Mouse (Mus musculus) right cerebral cortex, adult 2 months (tissue): Measurements from ENCODE around the gene Ano10.

ENCODE experiments used
- DNase-seq, 2 experiments: peaks; one replicate each; pipeline ENCODE4 v3.0.0; 2021 to 2022; ENCODE audit warnings: low spot score in 2 of 2

Gene Ano10

GRCm38 (mm10) chr9:122244800-122245165 lies 49.4 kb downstream of the Ano10 start:
- no peak for DNase-seq

DNA sequence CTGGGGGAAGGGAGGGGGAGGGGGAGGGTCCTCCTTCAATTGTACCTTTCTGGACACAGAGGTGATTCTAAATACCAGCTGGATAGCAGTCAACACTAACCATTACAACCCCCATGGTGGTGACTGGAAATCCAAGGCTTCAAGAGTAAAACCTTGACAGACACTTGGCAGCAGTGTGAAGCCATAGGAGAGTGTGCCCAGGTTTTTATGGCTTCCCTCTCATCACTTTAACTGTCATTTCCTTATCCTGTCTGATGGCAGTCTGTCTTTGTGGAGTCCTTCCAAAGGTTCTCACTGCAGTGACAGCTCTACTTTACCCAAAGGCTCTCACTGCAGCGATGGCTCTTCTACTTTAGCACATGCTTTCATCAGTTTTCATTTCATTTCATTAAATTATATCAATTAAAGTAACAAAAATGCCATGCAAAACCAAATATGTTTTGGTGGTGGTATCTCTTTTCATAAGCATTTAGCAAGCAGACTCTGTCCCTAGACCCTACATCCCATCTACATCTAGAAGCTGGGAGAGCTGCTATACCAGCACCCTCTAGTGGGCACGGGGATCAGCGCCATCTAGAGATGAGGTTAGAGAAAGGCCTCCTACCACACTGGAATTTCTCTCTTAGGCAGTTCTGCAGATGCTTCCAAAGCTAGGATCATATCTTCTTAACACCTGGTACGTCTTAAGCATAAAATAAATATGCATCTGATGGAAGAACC lies 50.0 kb downstream of the Ano10 start:
- DNase-seq = peak; percentile 76 to 78

GRCm38 (mm10) chr9:122243297-122243696 lies 50.9 kb downstream of the Ano10 start:
- DNase-seq = no peak

GRCm38 (mm10) chr9:122242856-122243255 lies 51.4 kb downstream of the Ano10 start:
- DNase-seq = no peak

DNA sequence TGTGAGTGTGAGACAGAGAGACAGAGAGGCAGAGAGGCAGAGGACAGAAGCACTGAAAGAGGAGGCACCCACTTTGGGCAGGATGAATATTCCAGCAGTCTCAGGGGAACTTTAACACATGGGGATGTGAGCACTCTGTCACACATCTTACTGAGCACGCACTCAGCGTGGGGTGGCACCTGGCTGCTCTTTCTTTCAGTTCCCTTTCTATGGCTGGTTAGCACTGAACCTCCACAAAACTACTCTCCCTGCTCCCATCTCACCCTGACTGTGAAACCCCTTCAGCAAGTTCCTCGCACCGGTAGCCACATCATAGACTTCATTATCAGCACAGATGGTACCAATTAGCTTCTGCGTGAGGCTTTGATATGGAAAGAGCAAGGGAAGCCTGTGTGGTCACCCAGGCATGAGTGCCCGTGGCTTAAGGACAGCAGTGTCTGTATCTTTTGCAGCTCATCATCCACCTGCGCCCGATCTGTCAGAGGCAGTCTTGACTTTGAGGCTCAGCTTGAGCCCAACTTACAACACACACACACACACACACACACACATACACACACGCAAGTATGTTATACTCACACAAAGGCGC lies 52.3 kb downstream of the Ano10 start:
- no peak for DNase-seq

- DNase-seq = no peak
Observed at GRCm38 (mm10) chr9:122240629-122241199, 53.5 kb downstream of the Ano10 start.

DNA sequence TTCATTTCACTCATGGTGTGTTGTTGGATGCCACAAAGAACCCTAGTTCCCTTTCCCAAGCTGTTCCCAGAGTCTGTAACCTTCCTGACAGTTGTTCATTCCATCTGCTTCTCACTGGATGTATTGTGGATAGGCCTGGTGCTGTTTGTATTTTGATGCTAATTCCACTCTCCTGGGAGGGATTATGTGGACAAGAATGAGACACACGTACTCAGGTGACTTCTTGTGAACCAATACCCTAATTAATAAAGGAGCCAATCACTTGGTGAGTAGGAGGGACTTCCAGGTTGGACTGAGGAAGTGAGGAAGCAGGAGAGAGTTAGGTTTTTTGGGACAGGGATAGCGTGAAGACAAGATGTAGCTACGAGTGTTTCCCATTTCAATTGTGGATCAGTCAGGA lies 59.5 kb downstream of the Ano10 start:
- no peak for DNase-seq

GRCm38 (mm10) chr9:122233972-122234345 lies 60.3 kb downstream of the Ano10 start:
- DNase-seq = no peak

GRCm38 (mm10) chr9:122233316-122233971 lies 60.8 kb downstream of the Ano10 start:
- no peak for DNase-seq

GRCm38 (mm10) chr9:122232912-122233311 lies 61.3 kb downstream of the Ano10 start:
- DNase-seq = no peak

DNA sequence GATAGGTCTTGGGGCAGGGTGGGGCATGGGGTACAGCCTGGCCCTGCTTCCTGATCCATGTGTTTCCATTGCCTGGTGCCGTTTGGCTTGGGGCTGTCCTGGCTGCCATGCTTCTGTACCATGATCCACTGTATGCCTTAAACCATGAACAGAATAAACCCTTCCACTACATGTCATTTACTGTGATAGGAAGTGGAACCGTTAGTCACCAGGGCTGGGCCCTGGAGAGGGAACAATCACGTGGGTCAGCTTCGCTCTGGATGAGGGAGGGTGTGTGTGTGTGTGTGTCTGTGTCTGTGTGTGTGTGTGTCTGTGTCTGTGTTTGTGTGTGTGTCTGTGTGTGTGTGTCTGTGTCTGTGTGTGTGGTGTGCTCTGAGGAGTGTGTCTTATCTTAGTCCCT lies 63.5 kb downstream of the Ano10 start:
- no peak for DNase-seq

DNA sequence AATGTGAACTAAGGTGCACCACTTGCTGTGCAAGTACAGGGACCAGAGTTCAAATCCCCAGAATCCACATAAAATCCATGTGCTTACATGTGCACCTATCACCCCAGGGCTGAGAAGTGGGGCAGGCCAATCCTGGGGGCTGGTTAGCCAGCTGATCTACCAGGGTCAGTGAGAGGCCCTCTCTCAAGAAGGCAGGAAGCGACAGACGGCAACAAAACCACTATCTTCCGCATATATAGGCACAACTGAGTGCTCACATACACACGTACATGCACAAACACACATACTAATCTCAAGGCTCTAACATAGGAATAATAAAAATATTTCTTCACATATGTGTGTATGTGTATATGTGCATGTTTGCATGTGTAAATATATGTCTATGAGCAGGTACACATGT lies 67.8 kb downstream of the Ano10 start:
- DNase-seq = no peak

DNA sequence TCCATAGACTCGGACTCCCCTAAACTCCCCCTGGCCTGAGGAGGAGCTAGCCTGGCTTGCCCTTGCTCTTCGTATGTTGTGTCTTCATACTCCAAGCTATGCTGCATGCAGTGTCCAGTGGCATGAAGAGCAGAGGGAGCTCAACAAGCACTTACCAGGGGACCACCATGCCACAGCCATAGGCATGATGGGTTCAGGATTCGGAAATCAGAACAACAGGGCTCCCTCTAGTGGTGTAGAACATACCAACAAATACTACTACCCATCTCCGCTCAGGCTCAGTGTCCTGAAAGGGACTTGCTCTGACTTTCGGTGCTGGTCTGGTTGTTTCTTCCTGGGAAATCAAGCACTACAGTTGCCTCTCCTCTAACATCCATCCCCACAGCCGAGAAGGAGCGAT lies 68.9 kb downstream of the Ano10 start:
- DNase-seq = peak in 1 of 2 experiments; percentile 47

GRCm38 (mm10) chr9:122223005-122223404 lies 71.2 kb downstream of the Ano10 start:
- no peak for DNase-seq

DNA sequence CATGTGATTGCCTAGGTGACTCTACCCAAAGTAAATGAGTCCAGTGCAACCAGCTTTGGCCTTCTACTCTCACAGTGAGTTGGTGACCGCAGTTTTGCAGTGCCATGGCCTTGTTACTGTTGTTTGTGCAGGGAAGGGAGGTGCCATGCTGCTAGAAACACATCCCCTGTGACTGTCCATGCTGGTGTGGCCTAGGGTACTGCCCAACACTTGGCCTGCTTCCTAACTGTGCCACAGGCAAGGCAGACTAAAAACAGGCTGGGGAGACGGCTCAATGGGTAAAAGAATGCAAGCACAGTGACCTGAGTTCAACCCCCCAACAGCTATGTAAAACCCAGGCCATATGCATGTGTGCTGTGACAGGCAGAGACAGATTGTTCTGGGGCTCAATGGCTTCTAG lies 74.3 kb downstream of the Ano10 start:
- DNase-seq = no peak

DNA sequence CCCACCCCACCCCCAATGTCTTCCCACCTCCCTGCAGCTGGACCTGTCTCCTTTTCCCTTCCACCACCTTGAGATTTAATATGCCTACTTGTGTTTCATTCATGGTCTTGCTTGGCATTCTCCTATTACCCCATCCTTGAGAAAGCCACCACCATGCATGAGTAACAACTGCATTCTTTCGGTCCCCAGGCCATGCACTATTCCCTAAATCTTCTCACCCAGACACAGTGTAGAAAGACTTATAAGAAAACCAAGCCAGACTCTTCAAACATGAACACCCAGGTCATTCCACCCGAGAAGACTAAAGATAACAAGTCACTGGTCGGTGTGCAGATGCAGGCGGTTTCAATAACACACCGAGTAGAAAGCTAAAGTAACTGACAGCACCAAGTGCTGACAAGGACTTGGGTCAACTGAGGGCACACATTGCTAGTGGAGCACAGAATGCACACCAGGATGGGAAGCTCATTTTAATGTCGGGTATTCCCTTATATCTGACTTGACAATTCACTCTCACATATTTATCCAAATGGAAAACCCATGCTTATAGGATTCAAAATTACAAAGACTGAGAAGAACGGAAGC lies 77.2 kb downstream of the Ano10 start:
- no peak for DNase-seq

GRCm38 (mm10) chr9:122215118-122215517 lies 79.1 kb downstream of the Ano10 start:
- no peak for DNase-seq

DNA sequence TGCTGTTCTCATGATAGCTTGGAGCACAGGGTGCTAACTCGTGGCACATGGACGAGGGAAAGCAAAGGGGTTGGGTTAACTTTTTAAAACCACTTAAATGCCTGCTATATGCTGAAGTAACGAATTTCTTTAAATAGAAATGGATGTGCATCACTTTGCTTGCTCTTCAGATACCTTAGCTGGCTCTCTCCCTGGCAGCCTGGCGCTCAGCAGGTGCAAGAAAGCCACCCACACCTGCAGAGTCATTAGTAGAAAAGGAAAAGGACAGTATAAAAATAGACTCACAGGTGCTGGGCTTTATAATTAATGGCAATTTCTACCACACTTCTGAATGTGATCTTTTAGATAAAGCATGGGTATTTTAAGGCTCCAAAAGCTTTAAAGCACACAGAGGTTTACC lies 85.9 kb downstream of the Ano10 start:
- no peak for DNase-seq

- no peak for DNase-seq
Observed at GRCm38 (mm10) chr9:122205543-122206200, 88.6 kb downstream of the Ano10 start.

GRCm38 (mm10) chr9:122204508-122204907 lies 89.7 kb downstream of the Ano10 start:
- no peak for DNase-seq

- DNase-seq = peak; percentile 36 to 50
Observed at GRCm38 (mm10) chr9:122199253-122199652, 95.0 kb downstream of the Ano10 start.

- DNase-seq = no peak
Observed at GRCm38 (mm10) chr9:122198621-122199020, 95.6 kb downstream of the Ano10 start.
